Mouse (Mus musculus) ES-Bruce4 (cell line): Measurements from ENCODE around the gene Gper1.

Source experiments
- CTCF ChIP-seq: IDR thresholded peaks from one replicate; pipeline ENCODE4 v1.8.1; 2011; ENCODE audit warnings: low read depth, low read length
- EP300 ChIP-seq: IDR thresholded peaks from 2 replicates; pipeline ENCODE4 v1.6.1; 2011; ENCODE audit warnings: low read depth, low read length; ENCODE audit not compliant: insufficient read depth
- POLR2A ChIP-seq: IDR thresholded peaks from one replicate; pipeline ENCODE4 v1.8.1; 2011; ENCODE audit warnings: low read length; ENCODE audit not compliant: insufficient read depth

DNA sequence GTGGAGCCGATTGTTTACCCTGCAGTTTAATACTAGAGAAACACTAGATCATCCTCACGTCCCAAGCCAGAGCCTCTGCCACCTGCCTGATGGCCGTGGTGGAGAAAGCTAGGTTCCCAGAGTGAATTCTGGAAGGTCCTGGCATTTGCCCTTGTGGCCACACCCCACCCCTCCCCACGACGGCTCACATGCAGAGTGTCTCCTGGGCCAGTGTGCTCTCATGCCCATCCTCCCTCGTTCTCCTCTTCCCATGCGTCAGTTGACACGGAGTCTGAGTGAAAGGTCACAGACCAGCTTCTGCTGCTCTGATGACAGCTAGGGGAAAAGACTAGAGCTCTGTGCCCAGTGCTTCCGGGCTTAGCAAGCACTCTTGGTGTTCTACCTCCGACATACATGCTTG lies 38.4 kb upstream of the Gper1 start:
- TF ChIP-seq CTCF, result no peak
- no peak for TF ChIP-seq EP300
- no peak for TF ChIP-seq POLR2A
